Mouse (Mus musculus) liver, embryonic 16.5 days (tissue): ENCODE measurements at regions not wholly inside any gene's neighbourhood (a gene's known extent, or its start where the extent isn't known, plus 50 kb on each side); places are given as distances from the start of the nearest gene placed in this dataset.

Source experiments
- ATAC-seq: fragments of 200-750 bp; cut with Nextera tagmentation; 2 replicates; pipeline ENCODE4 v1.8.0; 2017; ENCODE audit warnings: low read depth, mild to moderate bottlenecking, moderate number of reproducible peaks, moderate library complexity
- H3K27ac ChIP-seq: fragments of 300-500 bp; sonication (generic); 2 replicates; pipeline ENCODE4 v1.5.1; 2014; ENCODE audit warnings: mild to moderate bottlenecking, low read length
- H3K27me3 ChIP-seq: fragments of 300-500 bp; sonication (generic); 2 replicates; pipeline ENCODE4 v1.6.1; 2014; ENCODE audit warnings: low read depth, low read length, mixed read lengths; ENCODE audit not compliant: control insufficient read depth, insufficient read depth
- H3K36me3 ChIP-seq: fragments of 300-500 bp; sonication (generic); 2 replicates; pipeline ENCODE4 v1.6.1; 2014; ENCODE audit warnings: mild to moderate bottlenecking; ENCODE audit not compliant: control insufficient read depth, insufficient read depth
- H3K4me1 ChIP-seq: fragments of 300-500 bp; sonication (generic); 2 replicates; pipeline ENCODE4 v1.6.1; 2014; ENCODE audit warnings: low read depth, low read length, mixed read lengths; ENCODE audit not compliant: control insufficient read depth
- H3K4me2 ChIP-seq: fragments of 300-500 bp; sonication (generic); 2 replicates; pipeline ENCODE4 v1.6.1; 2014; ENCODE audit warnings: low read depth, low read length, mixed read lengths
- H3K4me3 ChIP-seq: fragments of 300-500 bp; sonication (generic); 2 replicates; pipeline ENCODE4 v1.5.1; 2014; ENCODE audit warnings: low read depth, mild to moderate bottlenecking, low read length
- H3K9ac ChIP-seq: fragments of 300-500 bp; sonication (generic); 2 replicates; pipeline ENCODE4 v1.6.1; 2014; ENCODE audit warnings: low read depth, low read length
- H3K9me3 ChIP-seq: fragments of 300-500 bp; sonication (generic); replicated peaks from 2 replicates; pipeline ENCODE4 v1.6.1; 2016; ENCODE audit warnings: low read length; ENCODE audit not compliant: control insufficient read depth
- WGBS: fragments of 180-500 bp; shearing (Covaris S2); extraction: QIAGEN DNeasy Blood & Tissue Kit; methylation state at CpG from one replicate; pipeline ENCODE4 v1.1.7; 2014; ENCODE audit not compliant: insufficient replicate concordance; 5-methylcytosine and 5-hydroxymethylcytosine counted together

- ATAC-seq = no peak
- H3K4me1 ChIP-seq = no peaks in the 10 kb centered on the region
- 46% methylated on average over 1 of the region's 1 CpGs for WGBS
- H3K9ac ChIP-seq = no peak overlapping the region
- H3K27ac ChIP-seq = no peak overlapping the region
- H3K4me2 ChIP-seq = no peak overlapping the region
- H3K4me3 ChIP-seq = no peak overlapping the region
- no peaks in the 10 kb centered on the region for H3K27me3 ChIP-seq
- no peaks in the 10 kb centered on the region for H3K9me3 ChIP-seq
- H3K36me3 ChIP-seq = no peaks in the 10 kb centered on the region
Observed at GRCm38 (mm10) chr6:117351846-117352245, 183.5 kb downstream of the Cxcl12 start.

- Histone ChIP-seq H3K4me1 (no peaks in the 10 kb centered on the region), H3K4me2 (no peak overlapping the region), H3K27ac (no peak overlapping the region), H3K4me3 (no peak overlapping the region), H3K27me3 (no peaks in the 10 kb centered on the region), H3K36me3 (no peaks in the 10 kb centered on the region), H3K9ac (no peak overlapping the region), H3K9me3 (no peaks in the 10 kb centered on the region)
- 63% methylated on average over 3 of the region's 3 CpGs for WGBS
- no peak for ATAC-seq
Observed at GRCm38 (mm10) chr6:117353091-117353490, 184.8 kb downstream of the Cxcl12 start.

GRCm38 (mm10) chr6:117356101-117356500 is 187.8 kb downstream of the Cxcl12 start:
- H3K4me1 ChIP-seq = no peaks in the 10 kb centered on the region
- H3K4me2 ChIP-seq = no peak overlapping the region
- no peak for ATAC-seq
- no peaks in the 10 kb centered on the region for H3K36me3 ChIP-seq
- 69% methylated on average over 1 of the region's 1 CpGs for WGBS
- H3K9me3 ChIP-seq = no peaks in the 10 kb centered on the region
- no peak overlapping the region for H3K27ac ChIP-seq
- H3K4me3 ChIP-seq = no peak overlapping the region
- no peaks in the 10 kb centered on the region for H3K27me3 ChIP-seq
- H3K9ac ChIP-seq = no peak overlapping the region

GRCm38 (mm10) chr6:117359401-117359800 is 191.1 kb downstream of the Cxcl12 start:
- Histone ChIP-seq H3K36me3 (no peaks in the 10 kb centered on the region), H3K27me3 (no peaks in the 10 kb centered on the region), H3K4me1 (no peaks in the 10 kb centered on the region), H3K4me3 (no peak overlapping the region), H3K9me3 (no peaks in the 10 kb centered on the region), H3K9ac (no peak overlapping the region), H3K27ac (no peak overlapping the region), H3K4me2 (no peak overlapping the region)
- no peak for ATAC-seq
- 67% methylated on average over 2 of the region's 2 CpGs for WGBS

- Histone ChIP-seq H3K4me1 (no peaks in the 10 kb centered on the region), H3K36me3 (no peaks in the 10 kb centered on the region), H3K27me3 (no peaks in the 10 kb centered on the region), H3K4me2 (no peak overlapping the region), H3K9ac (no peak overlapping the region), H3K4me3 (no peak overlapping the region), H3K27ac (no peak overlapping the region), H3K9me3 (no peaks in the 10 kb centered on the region)
- ATAC-seq = no peak
- 57% methylated on average over 6 of the region's 6 CpGs for WGBS
Observed at GRCm38 (mm10) chr6:117366563-117366962, 198.2 kb downstream of the Cxcl12 start.

- H3K4me2 ChIP-seq = no peak overlapping the region
- no peak overlapping the region for H3K27ac ChIP-seq
- no peak for ATAC-seq
- H3K36me3 ChIP-seq = no peaks in the 10 kb centered on the region
- no peaks in the 10 kb centered on the region for H3K27me3 ChIP-seq
- H3K4me1 ChIP-seq = no peaks in the 10 kb centered on the region
- 66% methylated on average over 5 of the region's 5 CpGs for WGBS
- no peak overlapping the region for H3K9ac ChIP-seq
- peaks cover 5% of the 10 kb centered on the region for H3K9me3 ChIP-seq
- H3K4me3 ChIP-seq = no peak overlapping the region
Observed at GRCm38 (mm10) chr6:117375989-117376388, 207.7 kb downstream of the Cxcl12 start.

- Histone ChIP-seq H3K4me1 (no peaks in the 10 kb centered on the region), H3K27ac (no peak overlapping the region), H3K27me3 (no peaks in the 10 kb centered on the region), H3K9ac (no peak overlapping the region), H3K4me3 (no peak overlapping the region), H3K4me2 (no peak overlapping the region), H3K9me3 (peaks cover 5% of the 10 kb centered on the region), H3K36me3 (no peaks in the 10 kb centered on the region)
- no peak for ATAC-seq
- 60% methylated on average over 4 of the region's 4 CpGs for WGBS
Observed at GRCm38 (mm10) chr6:117379904-117380303, 211.6 kb downstream of the Cxcl12 start.

- 56% methylated on average over 7 of the region's 7 CpGs for WGBS
- Histone ChIP-seq H3K36me3 (no peaks in the 10 kb centered on the region), H3K4me2 (no peak overlapping the region), H3K9ac (no peak overlapping the region), H3K27me3 (no peaks in the 10 kb centered on the region), H3K27ac (no peak overlapping the region), H3K9me3 (no peaks in the 10 kb centered on the region), H3K4me1 (no peaks in the 10 kb centered on the region), H3K4me3 (no peak overlapping the region)
- ATAC-seq = no peak
Observed at GRCm38 (mm10) chr6:117390233-117390848, 222.0 kb downstream of the Cxcl12 start.

GRCm38 (mm10) chr6:117393480-117393879 is 225.1 kb downstream of the Cxcl12 start:
- Histone ChIP-seq H3K4me1 (no peaks in the 10 kb centered on the region), H3K9ac (no peak overlapping the region), H3K4me3 (no peak overlapping the region), H3K36me3 (no peaks in the 10 kb centered on the region), H3K27ac (no peak overlapping the region), H3K9me3 (no peaks in the 10 kb centered on the region), H3K4me2 (no peak overlapping the region), H3K27me3 (no peaks in the 10 kb centered on the region)
- no peak for ATAC-seq
